Mouse (Mus musculus) urinary bladder, postnatal 25 days (tissue): ENCODE results near the gene Gm2016.
"Not testable (repeated sequence)": the region's sequence is repeated elsewhere in the genome, so short reads cannot be mapped to it uniquely, and the experiment has no call there.

Experiments
- DNase-seq: peaks from one replicate; pipeline ENCODE4 v3.0.0; 2022; ENCODE audit warnings: low spot score

Gm2016 gene

DNA sequence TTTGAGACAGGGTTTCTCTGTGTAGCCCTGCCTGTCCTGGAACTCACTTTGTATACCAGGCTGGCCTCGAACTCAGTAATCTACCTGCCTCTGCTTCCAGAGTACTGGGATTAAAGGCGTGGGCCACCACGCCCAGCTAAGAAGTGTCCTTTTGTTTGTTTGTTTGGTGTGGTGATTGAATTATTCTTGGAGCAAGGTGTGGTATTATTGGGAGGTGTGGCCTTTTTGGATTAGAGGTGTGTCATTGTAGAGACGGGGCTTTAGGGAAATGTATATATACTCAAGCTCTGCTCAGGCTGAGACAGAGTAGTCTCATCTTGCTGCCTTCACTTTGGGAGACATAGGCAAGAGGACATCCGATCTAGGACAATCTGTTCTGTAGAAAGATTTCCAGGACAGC is at the start of gene Gm2016:
Gene Gm2016, plus strand, starts transcription at position 301 of the 400 bp plus-strand sequence.
- not testable (repeated sequence) for DNase-seq

DNA sequence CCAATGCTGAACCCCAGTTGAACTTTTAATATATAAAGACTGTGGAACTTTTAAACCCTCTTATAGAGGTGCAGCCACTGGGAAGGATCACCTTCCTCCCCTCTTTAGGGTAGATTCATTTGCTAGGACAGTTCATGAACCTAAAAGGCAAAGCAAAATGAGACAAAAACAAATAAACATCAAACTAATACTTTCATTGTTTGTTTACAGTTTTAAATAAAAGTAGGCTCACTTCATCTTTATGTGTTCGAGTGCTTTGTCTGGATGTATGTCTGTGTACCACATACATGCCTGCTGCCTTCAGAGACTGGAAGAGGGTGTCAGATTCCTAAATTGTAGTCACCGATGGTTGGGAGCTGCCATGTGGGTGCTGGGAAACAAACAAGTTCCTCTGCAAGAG is 31.6 kb upstream of the Gm2016 start, which contains the start of gene Gm2001:
Gene Gm2001, minus strand, starts transcription at position 101 of the 400 bp plus-strand sequence.
- DNase-seq, result not testable (repeated sequence)

DNA sequence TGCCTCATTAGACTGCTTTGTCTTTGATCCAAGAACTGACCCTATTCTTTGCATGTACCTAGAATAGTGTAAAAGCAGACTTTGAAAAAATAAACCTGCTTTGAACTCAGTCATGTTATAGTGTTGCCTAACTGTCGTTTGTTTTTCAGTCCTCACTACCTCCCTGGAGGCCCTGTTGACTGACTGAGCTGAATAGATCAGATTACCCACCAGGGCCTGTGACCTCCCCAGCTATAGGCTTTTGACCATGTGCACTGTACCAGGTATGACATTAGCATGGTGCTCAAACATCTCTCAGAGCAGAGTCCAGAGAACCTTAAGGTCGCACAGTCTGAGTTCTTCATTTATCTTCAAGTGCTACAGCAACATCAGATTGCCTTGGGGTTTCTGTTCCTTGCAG is 23.2 kb upstream of the Gm2016 start:
- not testable (repeated sequence) for DNase-seq

DNA sequence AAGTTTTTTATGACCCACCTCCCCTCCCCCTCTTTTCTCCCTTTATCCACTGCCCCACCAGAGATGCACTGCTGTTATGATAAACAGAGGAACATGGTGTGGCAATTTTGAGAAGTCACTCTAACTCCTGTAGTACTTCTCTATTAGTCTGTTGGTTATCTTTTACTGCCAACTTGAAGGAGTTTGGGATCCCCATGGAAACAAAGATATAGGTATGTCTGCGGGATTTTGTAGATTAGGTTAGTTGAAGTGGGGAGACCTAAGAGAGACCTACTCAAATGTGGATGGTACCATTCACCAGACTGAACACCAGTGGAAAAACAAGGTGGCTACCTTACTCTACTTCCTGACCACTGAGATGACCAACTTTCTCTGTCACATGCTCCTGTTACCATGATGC is 17.8 kb upstream of the Gm2016 start:
- not testable (repeated sequence) for DNase-seq

DNA sequence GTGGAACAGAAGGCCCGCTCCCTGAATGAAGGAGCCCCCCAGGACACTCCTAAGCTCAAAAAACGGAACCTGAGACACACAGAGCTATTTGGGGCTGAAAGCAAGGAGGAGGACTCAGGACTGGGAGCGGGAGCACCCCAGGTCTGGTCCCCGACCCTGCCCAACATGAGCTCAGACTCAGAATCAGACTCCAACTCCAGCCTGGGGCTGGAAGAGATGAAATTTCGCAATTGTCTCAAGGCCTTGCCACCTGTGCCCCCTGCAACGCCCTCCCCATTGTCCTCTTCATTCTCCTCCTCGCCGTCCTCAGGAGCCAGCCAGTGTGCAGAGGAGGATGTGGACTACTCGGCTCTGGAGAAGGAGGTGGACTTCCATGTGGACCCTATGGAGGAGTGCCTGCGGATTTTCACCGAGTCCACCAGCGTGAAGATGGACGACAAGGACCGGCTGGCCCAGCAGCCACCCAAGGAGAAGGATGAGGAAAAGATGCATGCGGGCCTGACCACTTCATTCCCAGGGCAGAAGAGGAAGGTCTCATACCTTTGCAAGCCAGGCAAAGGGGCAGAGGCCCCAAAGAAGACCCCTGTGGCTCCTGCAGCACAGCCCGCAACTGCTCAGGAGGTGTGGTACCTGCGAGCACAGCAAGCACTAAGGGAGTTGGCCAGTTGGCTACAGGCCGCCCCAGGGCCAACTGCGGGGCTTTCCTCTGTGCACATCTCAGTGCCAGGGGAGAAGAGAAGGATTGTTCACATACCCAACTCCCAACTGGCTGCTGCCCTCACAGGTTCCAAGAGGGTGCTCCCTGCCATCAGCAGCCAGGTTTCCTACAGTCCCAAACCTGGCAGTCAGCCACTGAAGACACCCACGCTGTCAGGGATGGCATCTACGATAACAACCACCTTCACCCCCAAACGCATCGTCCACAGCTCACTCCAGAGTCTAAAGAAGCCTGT is 11.9 kb upstream of the Gm2016 start:
- DNase-seq, result not testable (repeated sequence)

DNA sequence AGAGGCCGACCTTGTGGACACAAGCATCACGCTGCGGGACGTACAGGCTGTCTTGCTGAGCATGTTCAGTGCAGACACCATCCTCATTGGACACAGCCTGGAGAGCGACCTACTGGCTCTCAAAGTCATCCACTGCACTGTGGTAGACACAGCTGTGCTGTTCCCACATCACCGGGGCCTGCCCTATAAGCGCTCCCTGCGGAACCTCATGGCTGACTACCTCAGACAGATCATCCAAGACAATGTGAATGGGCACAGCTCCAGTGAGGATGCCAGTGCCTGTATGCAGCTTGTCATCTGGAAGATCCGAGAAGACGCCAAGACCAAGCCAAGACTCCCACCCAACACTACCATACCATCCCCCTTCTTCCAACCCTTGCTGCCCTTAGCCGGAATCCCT is 10.2 kb upstream of the Gm2016 start:
- DNase-seq, result not testable (repeated sequence)

DNA sequence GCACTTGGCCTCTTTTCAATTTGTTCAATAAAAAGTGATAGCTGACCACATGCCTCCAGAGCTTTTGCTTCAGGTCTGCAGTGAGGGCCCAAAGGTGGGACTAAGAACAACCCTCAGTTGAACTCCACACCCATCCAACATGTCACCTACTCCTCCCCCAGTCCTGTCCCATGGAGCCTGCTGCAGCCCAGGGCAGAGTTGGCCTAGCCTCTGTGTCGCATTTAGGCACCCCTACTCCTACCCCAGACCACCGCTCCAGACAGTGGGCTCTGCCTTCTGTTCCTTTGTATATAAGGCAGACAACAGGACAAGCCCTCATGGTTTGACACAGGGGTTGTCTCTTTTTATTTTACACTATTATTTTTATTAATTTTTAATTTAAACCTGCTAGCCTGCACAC is 9.8 kb upstream of the Gm2016 start:
- not testable (repeated sequence) for DNase-seq

DNA sequence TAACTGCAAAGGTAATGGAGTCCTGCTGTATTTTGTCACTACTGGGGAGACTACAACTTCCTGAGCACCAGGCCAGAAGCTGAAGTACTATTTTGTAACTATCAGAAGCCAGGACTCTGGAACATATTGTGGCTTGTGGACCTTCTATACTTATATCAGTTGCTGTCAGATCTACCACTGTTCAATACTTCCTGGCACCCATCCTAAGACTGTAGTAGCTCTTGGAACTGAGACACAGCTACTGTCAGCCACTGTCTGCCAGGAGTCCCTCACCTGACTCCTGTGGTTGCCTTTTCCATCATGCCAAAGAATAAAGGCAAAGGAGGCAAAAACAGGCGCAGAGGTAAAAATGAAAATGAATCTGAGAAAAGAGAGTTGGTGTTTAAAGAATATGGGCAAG is 21.2 kb downstream of the Gm2016 start, which contains the start of gene Gm2022:
Gene Gm2022, plus strand, starts transcription at position 301 of the 400 bp plus-strand sequence.
- not testable (repeated sequence) for DNase-seq

DNA sequence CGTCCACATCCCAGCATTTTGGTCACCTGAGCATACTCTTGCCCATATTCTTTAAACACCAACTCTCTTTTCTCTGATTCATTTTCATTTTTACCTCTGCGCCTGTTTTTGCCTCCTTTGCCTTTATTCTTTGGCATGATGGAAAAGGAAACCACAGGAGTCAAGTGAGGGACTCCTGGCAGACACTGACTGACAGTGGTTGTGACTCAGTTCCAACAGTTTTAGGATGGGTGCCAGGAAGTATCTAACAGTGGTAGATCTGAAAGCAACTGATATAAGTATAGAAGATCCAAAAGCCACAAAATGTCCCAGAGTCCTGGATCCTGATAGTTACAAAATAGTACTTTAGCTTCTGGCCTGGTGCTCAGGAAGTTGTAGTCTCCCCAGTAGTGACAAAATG is 45.8 kb downstream of the Gm2016 start, which contains the start of gene Gm2035:
Gene Gm2035, minus strand, starts transcription at position 137 of the 400 bp plus-strand sequence.
- DNase-seq, result not testable (repeated sequence)
